Mouse (Mus musculus) layer of hippocampus, postnatal 10 days (tissue): ENCODE data around the gene Yars2. TPM values are rescaled to one million over a fixed set of nuclear protein-coding genes. Genes with fewer than 3 reads are reported as not detected.
"Not testable (repeated sequence)": the region's sequence is repeated elsewhere in the genome, so short reads cannot be mapped to it uniquely, and the experiment has no call there.

ENCODE experiments used
- DNase-seq, 2 experiments: peaks; one replicate each; pipeline ENCODE4 v3.0.0; 2021; ENCODE audit warnings: low spot score in 2 of 2
- long read RNA-seq: library from polyadenylated mRNA; stranded (forward); transcript quantifications from one replicate; pipeline ENCODE4 v2.0.0, GENCODE M21; 2023
- total RNA-seq, 2 experiments: library from RNA; stranded (reverse); gene quantifications; 2 replicates each; pipeline ENCODE4 v1.2.3; 2021

The Yars2 gene
- 10 to 100 TPM; 19.7 to 20.2 TPM for total RNA-seq
- long read RNA-seq, transcript Yars2-201 (5 exons, 1,574 nt) = major isoform, 26 of 37 reads
- long read RNA-seq, transcript Yars2-203 (5 exons, 1,528 nt) = minor isoform, 6 of 37 reads
- long read RNA-seq, partial matches to known transcripts = 1 of 37 reads
- long read RNA-seq, other reads (novel, unspliced or antisense) = 4 of 37 reads

GRCm38 (mm10) chr16:16302369-16303137 lies at the start of gene Yars2:
Gene Yars2, plus strand, starts transcription at chr16:16302965.
- peak; percentile 88 to 92 for DNase-seq

- peak; percentile 16 to 20 for DNase-seq
Measured at GRCm38 (mm10) chr16:16253326-16254074, 49.3 kb upstream of the Yars2 start.

- no peak for DNase-seq
Measured at GRCm38 (mm10) chr16:16255217-16255616, 47.5 kb upstream of the Yars2 start.

- no peak for DNase-seq
Measured at GRCm38 (mm10) chr16:16255874-16256273, 46.9 kb upstream of the Yars2 start.

- DNase-seq = no peak
Measured at GRCm38 (mm10) chr16:16256672-16257071, 46.1 kb upstream of the Yars2 start.

- DNase-seq = no peak
Measured at GRCm38 (mm10) chr16:16260882-16261281, 41.9 kb upstream of the Yars2 start.

GRCm38 (mm10) chr16:16261481-16261880 lies 41.3 kb upstream of the Yars2 start:
- no peak for DNase-seq

- no peak for DNase-seq
Measured at GRCm38 (mm10) chr16:16262436-16262835, 40.3 kb upstream of the Yars2 start.

- no peak for DNase-seq
Measured at GRCm38 (mm10) chr16:16272978-16273377, 29.8 kb upstream of the Yars2 start.

- DNase-seq = no peak
Measured at GRCm38 (mm10) chr16:16273752-16274151, 29.0 kb upstream of the Yars2 start.

- DNase-seq = peak in 1 of 2 experiments; percentile 48
Measured at GRCm38 (mm10) chr16:16303138-16303827, 518 bp downstream of the Yars2 start.

- DNase-seq = no peak
Measured at GRCm38 (mm10) chr16:16303888-16304287, 1.1 kb downstream of the Yars2 start.

- no peak for DNase-seq
Measured at GRCm38 (mm10) chr16:16311319-16311718, 8.6 kb downstream of the Yars2 start.

- no peak for DNase-seq
Measured at GRCm38 (mm10) chr16:16325775-16326336, 23.1 kb downstream of the Yars2 start.

GRCm38 (mm10) chr16:16346420-16346819 lies 43.7 kb downstream of the Yars2 start:
- no peak for DNase-seq

GRCm38 (mm10) chr16:16357908-16358307 lies 55.1 kb downstream of the Yars2 start:
- peak in 1 of 2 experiments; percentile 26 for DNase-seq

GRCm38 (mm10) chr16:16358481-16359100 lies 55.8 kb downstream of the Yars2 start, which contains the start of gene Dnm1l:
Gene Dnm1l, minus strand, starts transcription at chr16:16358959.
- DNase-seq = peak; percentile 90 to 95

GRCm38 (mm10) chr16:16359101-16359482 lies 56.3 kb downstream of the Yars2 start:
- not testable (repeated sequence) for DNase-seq
